Mouse (Mus musculus) brain, embryonic 18.5 days (tissue): ENCODE results near the gene Cacna2d4.
A peak's percentile ranks its signal among the peaks of the same experiment; 100 is the strongest.

Experiments
- DNase-seq: peaks from one replicate; pipeline ENCODE4 v3.0.0-alpha.2; 2012; ENCODE audit warnings: low read depth, low spot score

Gene Cacna2d4

GRCm38 (mm10) chr6:119220297-119220696 lies 16.0 kb upstream of the Cacna2d4 start:
- DNase-seq: no peak

- DNase-seq: peak; percentile 18
Measured at GRCm38 (mm10) chr6:119224451-119225195, 11.7 kb upstream of the Cacna2d4 start.

GRCm38 (mm10) chr6:119225226-119225625 lies 11.1 kb upstream of the Cacna2d4 start:
- DNase-seq: no peak

- DNase-seq: no peak
Measured at GRCm38 (mm10) chr6:119225731-119226130, 10.6 kb upstream of the Cacna2d4 start.

- no peak for DNase-seq
Measured at GRCm38 (mm10) chr6:119227001-119227400, 9.3 kb upstream of the Cacna2d4 start.

- DNase-seq: no peak
Measured at GRCm38 (mm10) chr6:119228861-119229603, 7.3 kb upstream of the Cacna2d4 start.

GRCm38 (mm10) chr6:119233066-119233465 lies 3.3 kb upstream of the Cacna2d4 start:
- DNase-seq: no peak

GRCm38 (mm10) chr6:119235441-119235840 lies 885 bp upstream of the Cacna2d4 start:
- DNase-seq: no peak

- peak; percentile 50 for DNase-seq
Measured at GRCm38 (mm10) chr6:119237427-119237989, 1.2 kb downstream of the Cacna2d4 start.

GRCm38 (mm10) chr6:119239341-119240005 lies 3.1 kb downstream of the Cacna2d4 start:
- no peak for DNase-seq

GRCm38 (mm10) chr6:119240256-119240655 lies 3.9 kb downstream of the Cacna2d4 start:
- DNase-seq: no peak

GRCm38 (mm10) chr6:119240871-119241705 lies 4.8 kb downstream of the Cacna2d4 start:
- DNase-seq: no peak

GRCm38 (mm10) chr6:119246082-119246481 lies 9.8 kb downstream of the Cacna2d4 start:
- DNase-seq: no peak

GRCm38 (mm10) chr6:119248578-119248977 lies 12.3 kb downstream of the Cacna2d4 start:
- DNase-seq: no peak

- DNase-seq: no peak
Measured at GRCm38 (mm10) chr6:119249726-119250125, 13.4 kb downstream of the Cacna2d4 start.

- DNase-seq: no peak
Measured at GRCm38 (mm10) chr6:119251704-119252103, 15.4 kb downstream of the Cacna2d4 start.

- DNase-seq: no peak
Measured at GRCm38 (mm10) chr6:119276713-119277112, 40.4 kb downstream of the Cacna2d4 start.

GRCm38 (mm10) chr6:119280761-119281160 lies 44.4 kb downstream of the Cacna2d4 start:
- no peak for DNase-seq

- no peak for DNase-seq
Measured at GRCm38 (mm10) chr6:119301310-119301709, 65.0 kb downstream of the Cacna2d4 start.

- DNase-seq: no peak
Measured at GRCm38 (mm10) chr6:119303331-119303730, 67.0 kb downstream of the Cacna2d4 start.

GRCm38 (mm10) chr6:119307867-119308413 lies 71.6 kb downstream of the Cacna2d4 start:
- no peak for DNase-seq
